Mouse (Mus musculus) lung, embryonic 16.5 days (tissue): ENCODE measurements around the gene Aqp2. TPM values are rescaled to one million over a fixed set of nuclear protein-coding genes. Genes with fewer than 3 reads are reported as not detected.

Source experiments
- ATAC-seq: fragments of 200-750 bp; cut with Nextera tagmentation; 2 replicates; pipeline ENCODE4 v1.8.0; 2017; ENCODE audit warnings: low read depth, mild to moderate bottlenecking, moderate library complexity
- H3K27ac ChIP-seq: fragments of 300-500 bp; sonication (generic); 2 replicates; pipeline ENCODE4 v1.5.1; 2014; ENCODE audit warnings: mild to moderate bottlenecking, control low read depth, low read length
- H3K27me3 ChIP-seq: fragments of 300-500 bp; sonication (generic); 2 replicates; pipeline ENCODE4 v1.6.1; 2014; ENCODE audit warnings: low read depth, low read length, mixed read lengths; ENCODE audit not compliant: control insufficient read depth, insufficient read depth
- H3K36me3 ChIP-seq: fragments of 300-500 bp; sonication (generic); 2 replicates; pipeline ENCODE4 v1.6.1; 2014; ENCODE audit warnings: low read length; ENCODE audit not compliant: control insufficient read depth, insufficient read depth
- H3K4me1 ChIP-seq: fragments of 300-500 bp; sonication (generic); replicated peaks from 2 replicates; pipeline ENCODE4 v1.6.1; 2014; ENCODE audit warnings: low read length, mixed read lengths; ENCODE audit not compliant: control insufficient read depth, insufficient read depth
- H3K4me2 ChIP-seq: fragments of 300-500 bp; sonication (generic); 2 replicates; pipeline ENCODE4 v1.6.1; 2014; ENCODE audit warnings: low read depth, low read length, control low read depth
- H3K4me3 ChIP-seq: fragments of 300-500 bp; sonication (generic); 2 replicates; pipeline ENCODE4 v1.5.1; 2014; ENCODE audit warnings: mild to moderate bottlenecking, low read length, control low read depth
- H3K9ac ChIP-seq: fragments of 300-500 bp; sonication (generic); 2 replicates; pipeline ENCODE4 v1.6.1; 2014; ENCODE audit warnings: low read length, control low read depth
- H3K9me3 ChIP-seq: fragments of 300-500 bp; sonication (generic); 2 replicates; pipeline ENCODE4 v1.6.1; 2016; ENCODE audit warnings: low read length; ENCODE audit not compliant: control insufficient read depth
- WGBS: fragments of 180-500 bp; shearing (Covaris S2); extraction: QIAGEN DNeasy Blood & Tissue Kit; methylation state at CpG from one replicate; pipeline ENCODE4 v1.1.7; 2014; 5-methylcytosine and 5-hydroxymethylcytosine counted together
- polyA plus RNA-seq: library from polyadenylated mRNA; unstranded; fragments of >200 nt; fragmentation: Nextera tagmentation; extraction: Ambion mirVana; gene quantifications from 2 replicates; pipeline ENCODE4 v1.2.1, GENCODE M21; 2015

The Aqp2 gene
- polyA plus RNA-seq, 1 experiment from 2014 or later, result not detected

DNA sequence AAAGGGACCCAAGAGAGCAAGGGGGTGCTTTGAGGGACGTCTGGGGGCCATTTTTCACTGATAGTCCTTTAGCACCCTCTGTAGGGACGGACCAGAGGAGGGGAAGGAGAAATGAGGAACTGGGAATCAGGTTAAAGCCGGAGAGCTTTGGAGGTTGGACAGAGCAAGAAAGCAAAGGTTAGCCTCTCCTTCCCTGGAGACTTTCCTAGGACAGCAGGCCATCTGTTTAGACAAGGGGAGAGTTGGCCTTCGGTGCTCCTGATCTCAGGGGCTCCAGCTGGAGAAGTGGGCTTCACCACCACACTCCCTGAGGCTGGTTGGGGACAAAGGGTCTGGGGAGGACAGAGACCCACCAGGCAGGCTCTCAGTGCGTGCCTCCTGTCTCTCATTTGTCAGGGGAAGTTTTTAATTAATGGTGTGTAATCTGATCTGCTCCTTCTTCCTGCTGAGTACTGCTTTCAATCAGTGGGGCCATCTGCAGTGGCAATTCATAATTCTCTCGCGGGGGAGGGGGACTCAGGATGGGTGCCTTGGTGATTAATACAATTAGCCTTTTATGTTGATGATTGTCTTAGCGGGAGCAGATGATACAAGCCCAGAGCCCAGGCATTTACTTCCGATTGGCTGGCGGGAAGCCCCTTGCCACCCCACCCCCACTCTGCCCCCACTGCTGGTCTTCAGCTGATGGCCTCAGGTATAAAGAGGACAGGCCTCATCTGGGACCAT is 28.7 kb downstream of the Aqp2 start:
- Histone ChIP-seq H3K9ac (no peak overlapping the region), H3K27ac (no peak overlapping the region), H3K27me3 (no peaks in the 10 kb centered on the region; the same call in 1 of the 2 replicates), H3K9me3 (peaks cover 1% of the 10 kb centered on the region; the same call in 1 of the 2 replicates), H3K4me1 (peaks cover 2% of the 10 kb centered on the region; the same call in 1 of the 2 replicates), H3K36me3 (no peaks in the 10 kb centered on the region), H3K4me2 (no peak overlapping the region), H3K4me3 (no peak overlapping the region)
- 27% methylated on average over 10 of the region's 10 CpGs for WGBS
- no peak for ATAC-seq

DNA sequence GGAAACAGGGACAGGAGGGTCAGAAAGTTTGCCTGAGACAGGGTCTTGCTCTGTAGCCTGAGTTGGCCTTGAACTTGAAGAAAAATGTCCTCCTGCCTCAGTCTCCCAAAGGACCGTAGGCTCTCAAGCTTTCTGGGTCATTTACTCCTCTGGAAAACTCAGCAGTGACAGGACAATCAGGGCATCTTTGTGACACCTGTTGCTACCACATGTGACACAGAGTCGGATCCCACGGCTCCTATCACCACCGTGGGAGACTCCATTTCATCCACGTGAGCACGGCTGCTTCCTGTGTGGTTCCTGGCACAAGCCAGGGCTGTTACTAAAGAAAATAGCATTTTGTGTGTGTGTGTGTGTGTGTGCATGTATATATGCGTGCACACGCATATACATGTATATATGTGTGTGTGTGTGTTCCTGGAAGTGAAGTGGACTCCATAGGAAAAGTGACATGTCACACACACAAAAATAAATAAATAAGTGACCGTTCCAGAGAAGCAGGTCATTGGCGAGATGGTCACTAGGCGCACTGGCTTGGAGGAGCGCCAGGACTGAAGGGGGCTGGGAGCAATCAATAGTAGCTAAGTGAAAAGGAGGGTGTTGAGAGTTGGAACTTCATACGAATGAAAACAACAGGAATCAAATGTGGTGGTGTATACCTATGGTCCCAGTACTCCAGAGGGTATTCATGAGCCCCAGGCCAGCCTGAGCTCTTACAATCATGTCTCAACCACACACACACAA is 29.7 kb downstream of the Aqp2 start:
- Histone ChIP-seq H3K9ac (no peak overlapping the region), H3K9me3 (peaks cover 2% of the 10 kb centered on the region; the same call in 1 of the 2 replicates), H3K36me3 (no peaks in the 10 kb centered on the region), H3K4me1 (peaks cover 2% of the 10 kb centered on the region; the same call in 1 of the 2 replicates), H3K27me3 (no peaks in the 10 kb centered on the region; the same call in 1 of the 2 replicates), H3K4me3 (no peak overlapping the region), H3K27ac (no peak overlapping the region), H3K4me2 (no peak overlapping the region)
- 70% methylated on average over 13 of the region's 13 CpGs for WGBS
- ATAC-seq, result no peak

DNA sequence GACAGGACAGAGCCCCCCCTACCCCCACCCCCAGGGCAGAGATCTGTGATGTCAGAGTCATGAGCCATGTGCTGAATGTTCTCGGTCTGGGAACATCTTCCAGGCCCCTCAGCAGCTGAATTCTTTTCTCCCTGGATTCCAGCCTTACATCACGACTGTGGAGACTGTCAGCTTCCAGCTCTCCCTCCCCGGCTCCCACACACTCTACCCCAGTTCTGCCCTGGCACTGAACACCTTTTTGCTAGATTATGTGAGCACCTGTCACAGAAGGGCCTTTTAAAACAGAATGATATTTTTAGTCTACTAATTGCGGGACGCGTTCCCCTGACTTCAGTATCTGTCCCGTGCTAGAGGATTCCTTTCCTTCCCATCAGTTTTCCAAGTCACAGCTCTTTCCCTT is 32.7 kb downstream of the Aqp2 start:
- H3K9ac ChIP-seq, result no peak overlapping the region
- no peak overlapping the region for H3K4me3 ChIP-seq
- H3K27me3 ChIP-seq, result no peaks in the 10 kb centered on the region; the same call in 1 of the 2 replicates
- no peaks in the 10 kb centered on the region for H3K36me3 ChIP-seq
- H3K4me1 ChIP-seq, result peaks cover 16% of the 10 kb centered on the region
- H3K27ac ChIP-seq, result no peak overlapping the region
- peaks cover 2% of the 10 kb centered on the region; the same call in 1 of the 2 replicates for H3K9me3 ChIP-seq
- no peak for ATAC-seq
- no peak overlapping the region for H3K4me2 ChIP-seq
- WGBS, result 59% methylated on average over 7 of the region's 7 CpGs

DNA sequence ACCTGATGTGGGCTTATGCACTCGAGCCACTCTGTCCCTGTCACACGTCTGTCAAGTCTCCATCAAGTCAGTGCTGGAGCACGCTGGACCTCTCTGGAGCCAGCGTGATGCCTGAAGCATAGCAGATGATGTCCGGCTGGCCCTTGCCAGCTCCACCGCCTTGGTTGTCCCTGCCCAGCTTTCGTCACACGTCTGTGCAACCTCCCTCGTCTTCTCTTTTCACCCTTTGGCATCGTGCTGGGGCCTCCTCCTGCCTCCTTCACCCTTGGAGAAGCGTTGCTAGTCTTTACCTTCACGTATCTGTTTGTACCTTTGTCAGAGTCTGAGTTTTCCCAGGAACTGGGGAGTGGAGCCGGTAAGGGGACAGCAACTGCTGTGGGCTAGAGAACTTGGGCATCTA is 35.4 kb downstream of the Aqp2 start:
- H3K4me2 ChIP-seq, result 0 out of 2 replicates have a peak overlapping the region, but pooled peaks have one; percentile 15
- no peak overlapping the region for H3K9ac ChIP-seq
- H3K9me3 ChIP-seq, result peaks cover 2% of the 10 kb centered on the region; the same call in 1 of the 2 replicates
- 51% methylated on average over 13 of the region's 13 CpGs for WGBS
- no peaks in the 10 kb centered on the region for H3K36me3 ChIP-seq
- H3K4me3 ChIP-seq, result no peak overlapping the region
- peak overlapping the region; percentile 2; the same call in 1 of the 2 replicates for H3K27ac ChIP-seq
- no peaks in the 10 kb centered on the region for H3K27me3 ChIP-seq
- peak; percentile 29 for ATAC-seq
- H3K4me1 ChIP-seq, result peaks cover 16% of the 10 kb centered on the region

DNA sequence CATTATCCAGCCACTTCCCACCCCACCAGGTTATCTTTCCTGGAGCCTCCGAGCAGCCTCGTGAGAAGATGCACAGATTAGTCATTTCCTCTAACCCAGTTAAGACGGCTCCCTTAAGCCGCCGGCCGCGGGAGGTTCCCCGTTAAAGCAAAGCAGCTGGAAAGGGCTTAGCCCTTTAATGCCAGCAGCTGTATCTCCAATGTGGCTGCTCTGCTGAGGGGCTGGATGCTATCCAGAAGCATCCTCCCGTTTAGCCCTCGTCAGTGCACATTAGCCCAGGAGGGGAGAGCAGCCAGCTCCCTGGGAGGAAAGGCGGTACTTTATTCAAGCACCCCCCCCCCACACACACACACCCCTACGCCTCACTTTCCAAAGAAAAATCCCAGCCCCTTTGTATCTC is 35.9 kb downstream of the Aqp2 start:
- Histone ChIP-seq H3K27me3 (no peaks in the 10 kb centered on the region), H3K4me1 (peaks cover 16% of the 10 kb centered on the region), H3K4me3 (no peak overlapping the region), H3K36me3 (peaks cover 3% of the 10 kb centered on the region), H3K27ac (peak overlapping the region; percentile 49), H3K9ac (no peak overlapping the region), H3K4me2 (peak overlapping the region; percentile 15; the same call in 1 of the 2 replicates), H3K9me3 (peaks cover 2% of the 10 kb centered on the region; the same call in 1 of the 2 replicates)
- 7% methylated on average over 12 of the region's 12 CpGs for WGBS
- peak; percentile 82 for ATAC-seq

DNA sequence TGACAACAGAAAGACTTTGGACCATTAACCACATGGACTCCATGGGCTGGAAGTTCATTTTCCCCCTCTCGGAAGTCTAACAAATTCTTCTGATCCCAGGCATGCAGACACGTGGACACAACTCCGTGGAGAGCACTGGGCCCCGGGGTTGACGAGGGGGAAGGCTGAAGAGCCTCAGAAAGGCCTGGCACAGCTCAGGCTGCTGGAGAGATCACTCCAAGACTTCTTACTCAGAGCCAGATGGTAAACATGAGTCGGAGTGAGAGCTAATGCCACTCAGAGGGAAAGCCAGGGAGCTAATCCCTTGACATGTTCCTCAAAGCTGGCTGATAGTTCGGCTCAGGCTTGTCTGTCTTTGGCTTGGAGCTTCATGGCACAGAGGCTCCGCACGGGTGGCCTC is 36.4 kb downstream of the Aqp2 start:
- H3K27ac ChIP-seq, result peak overlapping the region; percentile 49
- 22% methylated on average over 9 of the region's 9 CpGs for WGBS
- H3K9ac ChIP-seq, result 0 out of 2 replicates have a peak overlapping the region, but pooled peaks have one; percentile 8
- H3K27me3 ChIP-seq, result no peaks in the 10 kb centered on the region
- ATAC-seq, result peak; percentile 88
- H3K4me2 ChIP-seq, result peak overlapping the region; percentile 15; the same call in 1 of the 2 replicates
- peaks cover 7% of the 10 kb centered on the region for H3K36me3 ChIP-seq
- H3K9me3 ChIP-seq, result peaks cover 2% of the 10 kb centered on the region; the same call in 1 of the 2 replicates
- peaks cover 16% of the 10 kb centered on the region for H3K4me1 ChIP-seq
- H3K4me3 ChIP-seq, result no peak overlapping the region

DNA sequence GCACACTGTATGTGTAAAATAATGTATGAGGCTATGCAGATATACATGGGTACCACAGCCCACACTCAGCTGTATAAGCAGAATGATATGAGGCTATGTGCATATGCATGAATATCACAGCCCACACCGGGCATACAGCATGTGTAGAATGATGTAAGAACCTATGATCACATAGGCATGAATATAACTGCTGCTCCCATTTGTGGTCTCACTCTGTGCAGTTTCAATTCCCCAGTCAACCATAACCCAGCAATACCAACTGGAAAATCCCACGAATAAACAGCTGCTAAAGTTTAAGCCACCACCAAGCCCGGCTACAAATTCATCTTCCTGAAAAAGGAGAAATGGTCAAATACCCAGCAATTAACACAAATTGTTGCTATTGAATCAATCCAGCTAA is 39.7 kb downstream of the Aqp2 start:
- Histone ChIP-seq H3K4me1 (peaks cover 16% of the 10 kb centered on the region), H3K9ac (no peak overlapping the region), H3K4me2 (no peak overlapping the region), H3K27ac (no peak overlapping the region), H3K27me3 (no peaks in the 10 kb centered on the region), H3K36me3 (peaks cover 27% of the 10 kb centered on the region), H3K9me3 (no peaks in the 10 kb centered on the region), H3K4me3 (no peak overlapping the region)
- no peak for ATAC-seq
- 85% methylated on average over 3 of the region's 3 CpGs for WGBS

DNA sequence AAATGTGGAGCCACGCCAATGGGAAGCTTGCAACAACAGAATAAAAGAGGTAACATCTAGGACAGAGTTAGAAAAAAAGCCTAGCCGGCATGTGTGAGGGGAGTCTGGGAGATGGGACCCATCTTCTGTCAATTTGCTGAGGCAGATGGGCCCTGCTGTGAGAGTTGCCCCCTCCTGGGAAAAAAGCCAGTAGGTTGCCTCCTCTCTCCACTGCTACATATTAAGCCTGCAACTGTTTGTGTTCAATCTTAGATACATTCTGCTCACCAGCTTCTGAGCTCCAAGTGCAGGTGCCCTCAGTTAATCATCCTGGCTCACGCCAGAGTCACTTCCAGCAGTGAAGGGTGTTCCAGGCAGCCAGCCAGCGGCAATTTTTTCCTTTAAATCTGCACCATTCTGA is 41.0 kb downstream of the Aqp2 start:
- Histone ChIP-seq H3K36me3 (peaks cover 35% of the 10 kb centered on the region), H3K9me3 (no peaks in the 10 kb centered on the region), H3K27me3 (no peaks in the 10 kb centered on the region), H3K27ac (no peak overlapping the region), H3K4me3 (no peak overlapping the region), H3K4me1 (peaks cover 8% of the 10 kb centered on the region), H3K4me2 (no peak overlapping the region), H3K9ac (no peak overlapping the region)
- WGBS, result 74% methylated on average over 4 of the region's 4 CpGs
- no peak for ATAC-seq

DNA sequence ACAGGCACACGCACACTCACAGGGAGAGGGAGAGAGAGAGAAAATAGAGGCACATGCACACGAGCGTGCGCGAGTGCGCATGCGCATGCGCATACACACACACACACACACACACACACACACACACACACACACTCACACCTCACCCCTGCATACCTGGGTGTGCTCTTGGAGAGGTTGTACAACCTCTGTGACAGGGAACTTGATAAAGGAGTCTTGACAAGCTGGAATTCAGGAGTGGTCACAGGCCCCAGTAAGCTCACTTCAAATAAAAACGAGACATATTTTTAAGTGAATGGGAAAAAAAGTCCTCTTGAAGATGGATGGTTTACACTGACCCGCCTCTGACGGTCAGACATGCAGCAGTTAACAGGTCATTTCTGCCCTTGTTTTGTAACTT is 43.2 kb downstream of the Aqp2 start:
- no peak overlapping the region for H3K9ac ChIP-seq
- H3K4me3 ChIP-seq, result no peak overlapping the region
- WGBS, result 84% methylated on average over 11 of the region's 11 CpGs
- no peak overlapping the region for H3K4me2 ChIP-seq
- H3K4me1 ChIP-seq, result no peaks in the 10 kb centered on the region
- no peaks in the 10 kb centered on the region for H3K27me3 ChIP-seq
- peaks cover 48% of the 10 kb centered on the region for H3K36me3 ChIP-seq
- no peak for ATAC-seq
- H3K9me3 ChIP-seq, result no peaks in the 10 kb centered on the region
- no peak overlapping the region for H3K27ac ChIP-seq
